23 mouse cellular contexts compared by ENCODE assay signal in genomic region chr6:47306065-47306798, GRCm38 (mm10).
A peak's percentile ranks its signal among the peaks of the same experiment; 100 is the strongest.
DNase-seq lines count a peak whose midpoint lies in the region; ATAC-seq and TF ChIP-seq lines count a peak whose summit lies in the region.
"Had no signal": no experiment of that assay in that cellular context is flagged by ENCODE, and none has a peak within 500 bp of the region (broad histone marks: within the 10 kb centered on the region; RNA-seq: fewer than 3 reads in every experiment).

No protein-coding gene starts in this region.

- H3K4me2 ChIP-seq in forebrain, embryonic 13.5 days, result no peak overlapping the region
- H3K4me2 ChIP-seq in forebrain, embryonic 12.5 days, result no peak overlapping the region
- H3K4me2 ChIP-seq in liver, embryonic 12.5 days, result no peak overlapping the region
- H3K4me2 ChIP-seq in forebrain, embryonic 14.5 days (ENCODE audit: low read length), result no peak overlapping the region
- H3K4me2 ChIP-seq in intestine, postnatal 0 days (replicated peaks; ENCODE audit: low read depth), result peak overlapping the region; percentile 24
- H3K4me2 ChIP-seq: embryonic facial prominence, embryonic 15.5 days; heart, embryonic 13.5 days; limb, embryonic 12.5 days; liver, embryonic 13.5 days had no signal

- H3K4me3 ChIP-seq in forebrain, embryonic 13.5 days, result no peak overlapping the region
- H3K4me3 ChIP-seq in forebrain, embryonic 12.5 days (replicated peaks), result no peak overlapping the region
- no peak overlapping the region for H3K4me3 ChIP-seq in liver, adult 2 months (ENCODE audit: insufficient read depth, low read depth, low read length)
- H3K4me3 ChIP-seq in liver, embryonic 12.5 days, result no peak overlapping the region
- no peak overlapping the region for H3K4me3 ChIP-seq in forebrain, embryonic 14.5 days (ENCODE audit: low read depth, low read length)
- H3K4me3 ChIP-seq in intestine, postnatal 0 days (ENCODE audit: low read depth, low read length), result no peak overlapping the region
- H3K4me3 ChIP-seq: embryonic facial prominence, embryonic 15.5 days; heart, embryonic 13.5 days; limb, embryonic 12.5 days; liver, embryonic 13.5 days had no signal

- peak; percentile 18 for DNase-seq in liver, adult 2 months (ENCODE audit: extremely low read depth, low read depth, low spot score)
- DNase-seq in forebrain, embryonic 14.5 days (ENCODE audit: low spot score), result no peak
- DNase-seq in thymus, postnatal 14 days, result no peak
- DNase-seq in frontal cortex, adult 2 months (ENCODE audit: extremely low spot score in 1 of 2, low spot score in 1 of 2), result no peak
- DNase-seq: adrenal gland, postnatal 14 days; cerebellum, adult 8-10 months; cerebellum, postnatal 36 days; gastrocnemius, postnatal 14 days; heart, adult 11 months; kidney, adult 8-10 months; kidney, postnatal 25 days; liver, embryonic 13.5 days; lung, adult 2 months; lung, postnatal 14 days; thymus, adult 18-20 months had no signal

- TF ChIP-seq CTCF in liver, adult 2 months (IDR thresholded peaks at IDR 0.05; ENCODE audit: low read depth, low read length), result no peak
- TF ChIP-seq CTCF in intestine, postnatal 0 days (IDR thresholded peaks at IDR 0.05; ENCODE audit: low read depth), result no peak

- H3K36me3 ChIP-seq in forebrain, embryonic 13.5 days (ENCODE audit: poor library complexity, severe bottlenecking), result no peaks in the 10 kb centered on the region
- no peaks in the 10 kb centered on the region for H3K36me3 ChIP-seq in forebrain, embryonic 12.5 days (replicated peaks)
- H3K36me3 ChIP-seq in liver, adult 2 months (ENCODE audit: control insufficient read depth, insufficient read depth, low read length), result no peaks in the 10 kb centered on the region
- no peaks in the 10 kb centered on the region for H3K36me3 ChIP-seq in liver, embryonic 12.5 days
- H3K36me3 ChIP-seq in forebrain, embryonic 14.5 days (ENCODE audit: control insufficient read depth, insufficient read depth, low read length), result no peaks in the 10 kb centered on the region
- H3K36me3 ChIP-seq in intestine, postnatal 0 days (ENCODE audit: control insufficient read depth, insufficient read depth), result no peaks in the 10 kb centered on the region
- H3K36me3 ChIP-seq: embryonic facial prominence, embryonic 15.5 days; heart, embryonic 13.5 days; limb, embryonic 12.5 days; liver, embryonic 13.5 days had no signal

- H3K4me1 ChIP-seq in forebrain, embryonic 13.5 days, result peaks cover 5% of the 10 kb centered on the region; the same call in 1 of the 2 replicates
- H3K4me1 ChIP-seq in forebrain, embryonic 12.5 days, result peaks cover 7% of the 10 kb centered on the region
- H3K4me1 ChIP-seq in liver, adult 2 months (ENCODE audit: control insufficient read depth, insufficient read depth, low read length), result no peaks in the 10 kb centered on the region
- H3K4me1 ChIP-seq in liver, embryonic 12.5 days, result peaks cover 6% of the 10 kb centered on the region; the same call in 1 of the 2 replicates
- H3K4me1 ChIP-seq in forebrain, embryonic 14.5 days (ENCODE audit: control insufficient read depth, insufficient read depth, low read length), result peaks cover 4% of the 10 kb centered on the region; the same call in 1 of the 2 replicates
- H3K4me1 ChIP-seq in intestine, postnatal 0 days (replicated peaks; ENCODE audit: control insufficient read depth, insufficient read depth, low read length), result peaks cover 7% of the 10 kb centered on the region; the same call in 1 of the 2 replicates
- H3K4me1 ChIP-seq: heart, embryonic 13.5 days; limb, embryonic 12.5 days had no signal

- no peaks in the 10 kb centered on the region for H3K9me3 ChIP-seq in forebrain, embryonic 13.5 days (replicated peaks)
- H3K9me3 ChIP-seq in forebrain, embryonic 12.5 days, result no peaks in the 10 kb centered on the region
- H3K9me3 ChIP-seq in liver, embryonic 12.5 days (replicated peaks), result no peaks in the 10 kb centered on the region
- no peaks in the 10 kb centered on the region for H3K9me3 ChIP-seq in forebrain, embryonic 14.5 days (replicated peaks; ENCODE audit: control insufficient read depth, low read length)
- no peaks in the 10 kb centered on the region for H3K9me3 ChIP-seq in intestine, postnatal 0 days (ENCODE audit: control insufficient read depth)
- H3K9me3 ChIP-seq: embryonic facial prominence, embryonic 15.5 days; heart, embryonic 13.5 days; limb, embryonic 12.5 days; liver, embryonic 13.5 days had no signal

- no peak for ATAC-seq in forebrain, embryonic 13.5 days
- ATAC-seq in forebrain, embryonic 12.5 days (ENCODE audit: low FRiP score), result no peak
- no peak for ATAC-seq in liver, embryonic 12.5 days
- ATAC-seq in forebrain, embryonic 14.5 days, result peak; percentile 32; the same call in 1 of the 2 replicates
- peak; percentile 93 for ATAC-seq in intestine, postnatal 0 days
- ATAC-seq: hindbrain, postnatal 0 days had no signal

- H3K27ac ChIP-seq in forebrain, embryonic 13.5 days, result peak overlapping the region; percentile 35; the same call in 1 of the 2 replicates
- no peak overlapping the region for H3K27ac ChIP-seq in forebrain, embryonic 12.5 days
- no peak overlapping the region for H3K27ac ChIP-seq in liver, adult 2 months (replicated peaks; ENCODE audit: insufficient read depth, low read depth, low read length)
- no peak overlapping the region for H3K27ac ChIP-seq in liver, embryonic 12.5 days
- H3K27ac ChIP-seq in forebrain, embryonic 14.5 days (ENCODE audit: low read depth, low read length), result peak overlapping the region; percentile 55; the same call in 1 of the 2 replicates
- peak overlapping the region; percentile 63 for H3K27ac ChIP-seq in intestine, postnatal 0 days (ENCODE audit: low read depth, low read length)
- H3K27ac ChIP-seq: embryonic facial prominence, embryonic 15.5 days; heart, embryonic 13.5 days; hindbrain, postnatal 0 days; limb, embryonic 12.5 days; liver, embryonic 13.5 days had no signal

- no peak for TF ChIP-seq POLR2A in liver, adult 2 months (IDR thresholded peaks at IDR 0.05; ENCODE audit: extremely low read depth, insufficient read depth, low read length)

- H3K27me3 ChIP-seq in forebrain, embryonic 13.5 days, result no peaks in the 10 kb centered on the region
- peaks cover 5% of the 10 kb centered on the region; the same call in 1 of the 2 replicates for H3K27me3 ChIP-seq in forebrain, embryonic 12.5 days
- H3K27me3 ChIP-seq in liver, adult 2 months (ENCODE audit: control insufficient read depth, insufficient read depth, low read length), result no peaks in the 10 kb centered on the region
- no peaks in the 10 kb centered on the region for H3K27me3 ChIP-seq in liver, embryonic 12.5 days (replicated peaks)
- no peaks in the 10 kb centered on the region for H3K27me3 ChIP-seq in forebrain, embryonic 14.5 days (replicated peaks; ENCODE audit: control insufficient read depth, insufficient read depth, low read length)
- no peaks in the 10 kb centered on the region for H3K27me3 ChIP-seq in intestine, postnatal 0 days (replicated peaks; ENCODE audit: control insufficient read depth, insufficient read depth, low read length)
- H3K27me3 ChIP-seq: embryonic facial prominence, embryonic 15.5 days; heart, embryonic 13.5 days; limb, embryonic 12.5 days; liver, embryonic 13.5 days had no signal

- no peak overlapping the region for H3K9ac ChIP-seq in forebrain, embryonic 13.5 days
- no peak overlapping the region for H3K9ac ChIP-seq in forebrain, embryonic 12.5 days
- H3K9ac ChIP-seq in liver, adult 2 months (ENCODE audit: low read depth, low read length), result no peak overlapping the region
- H3K9ac ChIP-seq in liver, embryonic 12.5 days, result no peak overlapping the region
- H3K9ac ChIP-seq in forebrain, embryonic 14.5 days (ENCODE audit: low read length), result no peak overlapping the region
- H3K9ac ChIP-seq in intestine, postnatal 0 days (ENCODE audit: low read depth, low read length), result no peak overlapping the region
- H3K9ac ChIP-seq: embryonic facial prominence, embryonic 15.5 days; heart, embryonic 13.5 days; limb, embryonic 12.5 days; liver, embryonic 13.5 days had no signal

- 52% methylated on average over 8 of the region's 8 CpGs for WGBS in forebrain, embryonic 13.5 days
- 55% methylated on average over 8 of the region's 8 CpGs for WGBS in forebrain, embryonic 12.5 days
- WGBS in liver, adult 2 months, result 46% methylated on average over 8 of the region's 8 CpGs
- WGBS in liver, embryonic 12.5 days (ENCODE audit: insufficient replicate concordance), result 47% methylated on average over 8 of the region's 8 CpGs
- 50% methylated on average over 8 of the region's 8 CpGs for WGBS in forebrain, embryonic 14.5 days
- WGBS in intestine, postnatal 0 days, result 25% methylated on average over 8 of the region's 8 CpGs

- no peaks in the 10 kb centered on the region for H3K79me2 ChIP-seq in liver, adult 2 months (ENCODE audit: control insufficient read depth, insufficient read depth, low read length)

Comparison
In these comparisons a context has a peak if more than half of its experiments do, and no peak if none do; other contexts are left out.
1. ATAC-seq: peak in forebrain, embryonic 14.5 days (single experiment) and intestine, postnatal 0 days (single experiment); none in forebrain, embryonic 13.5 days (single experiment), forebrain, embryonic 12.5 days (single experiment) and liver, embryonic 12.5 days (single experiment).
2. H3K27ac ChIP-seq: peak in forebrain, embryonic 13.5 days (single experiment), forebrain, embryonic 14.5 days (single experiment) and intestine, postnatal 0 days (single experiment); none in forebrain, embryonic 12.5 days (single experiment), liver, adult 2 months (single experiment) and liver, embryonic 12.5 days (single experiment).